Mouse (Mus musculus): ENCODE measurements around the gene Timm22. TPM values are rescaled to one million over a fixed set of nuclear protein-coding genes. Genes with fewer than 3 reads are reported as not detected.

Gene Timm22
- total RNA-seq, 2 experiments from 2014 or later: 38.3 to 38.4 TPM

Other genes with a start within 250 kb of the Timm22 start
- 10 to 100 TPM; 83.2 to 88.4 TPM for gene Vps53, start 227.3 kb upstream of the Timm22 start, total RNA-seq (2021)
- gene Fam57a, start 227.3 kb upstream of the Timm22 start, total RNA-seq (2021): 10 to 100 TPM; 15.7 to 18.4 TPM
- 1 to 10 TPM; 1.0 to 1.3 TPM for gene Dbil5, start 189.3 kb upstream of the Timm22 start, total RNA-seq (2021)
- 1 to 10 TPM; 7.7 to 9.6 TPM for gene Gemin4, start 189.3 kb upstream of the Timm22 start, total RNA-seq (2021)
- gene Mrm3, start 163.2 kb upstream of the Timm22 start, total RNA-seq (2021): 10 to 100 TPM; 17.3 to 17.8 TPM
- 10 to 100 TPM; 47.7 to 58.2 TPM for gene Glod4, start 163.2 kb upstream of the Timm22 start, total RNA-seq (2021)
- 10 to 100 TPM; 11.0 to 11.6 TPM for gene Nxn, start 7.8 kb upstream of the Timm22 start, total RNA-seq (2021)
- gene Abr, start 215.4 kb downstream of the Timm22 start, total RNA-seq (2021): 100 to 1,000 TPM; 439 to 452 TPM